ENCODE assay signal across 8 mouse cellular contexts in genomic region chr2:35265296-35265695, GRCm38 (mm10). TPM values are rescaled to one million over a fixed set of nuclear protein-coding genes. Genes with fewer than 3 reads are reported as not detected.
DNase-seq lines count a peak whose midpoint lies in the region; ATAC-seq and TF ChIP-seq lines count a peak whose summit lies in the region.

No protein-coding gene starts in this region.

- H3K4me3 ChIP-seq in bone marrow macrophage, adult 2 months (ENCODE audit: insufficient read depth, low read length): no peak overlapping the region
- H3K4me3 ChIP-seq in intestine, embryonic 14.5 days (ENCODE audit: low read depth, low read length): no peak overlapping the region
- H3K4me3 ChIP-seq in lung, embryonic 15.5 days: no peak overlapping the region

- no peaks in the 10 kb centered on the region for H3K27me3 ChIP-seq in intestine, embryonic 14.5 days (replicated peaks; ENCODE audit: control insufficient read depth, insufficient read depth, low read length)
- no peaks in the 10 kb centered on the region for H3K27me3 ChIP-seq in lung, embryonic 15.5 days

- DNase-seq in layer of hippocampus, postnatal 10 days (ENCODE audit: low spot score in 2 of 2): peak; percentile 28 to 42
- DNase-seq in layer of hippocampus, adult 8-10 months (ENCODE audit: low spot score in 2 of 2): no peak
- DNase-seq in gastrocnemius, postnatal 10 days: peak; percentile 40
- DNase-seq in intestine, embryonic 14.5 days (ENCODE audit: low spot score): peak; percentile 68
- peak; percentile 48 to 57 for DNase-seq in right cerebral cortex, adult 2 months (ENCODE audit: low spot score in 2 of 2)
- DNase-seq in urinary bladder, postnatal 10 days (ENCODE audit: low spot score): no peak

- no peaks in the 10 kb centered on the region for H3K36me3 ChIP-seq in intestine, embryonic 14.5 days (ENCODE audit: control insufficient read depth, insufficient read depth, low read length)
- H3K36me3 ChIP-seq in lung, embryonic 15.5 days: no peaks in the 10 kb centered on the region

- H3K4me1 ChIP-seq in bone marrow macrophage, adult 2 months (ENCODE audit: control insufficient read depth, insufficient read depth, low read length): peaks cover 45% of the 10 kb centered on the region
- peaks cover 51% of the 10 kb centered on the region for H3K4me1 ChIP-seq in intestine, embryonic 14.5 days (replicated peaks; ENCODE audit: control insufficient read depth, insufficient read depth, low read length)
- peaks cover 51% of the 10 kb centered on the region for H3K4me1 ChIP-seq in lung, embryonic 15.5 days

- 0 out of 2 replicates have a peak, but pooled peaks have one; percentile 29 for ATAC-seq in intestine, embryonic 14.5 days (replicated peaks; ENCODE audit: low FRiP score, low TSS enrichment, low read depth)
- peak; percentile 20; the same call in 1 of the 2 replicates for ATAC-seq in lung, embryonic 15.5 days (ENCODE audit: borderline replicate concordance, extremely low read depth, low FRiP score, low TSS enrichment)

- no peak overlapping the region for H3K4me2 ChIP-seq in intestine, embryonic 14.5 days (ENCODE audit: low read length)
- H3K4me2 ChIP-seq in lung, embryonic 15.5 days: no peak overlapping the region

- WGBS in intestine, embryonic 14.5 days: 34% methylated on average over 8 of the region's 8 CpGs
- WGBS in lung, embryonic 15.5 days: 32% methylated on average over 8 of the region's 8 CpGs

- H3K9ac ChIP-seq in intestine, embryonic 14.5 days (ENCODE audit: low read length): no peak overlapping the region
- no peak overlapping the region for H3K9ac ChIP-seq in lung, embryonic 15.5 days

- no peak overlapping the region for H3K27ac ChIP-seq in bone marrow macrophage, adult 2 months (ENCODE audit: insufficient read depth, low read depth, low read length)
- H3K27ac ChIP-seq in intestine, embryonic 14.5 days (ENCODE audit: low read depth): 0 out of 2 replicates have a peak overlapping the region, but pooled peaks have one; percentile 8
- H3K27ac ChIP-seq in lung, embryonic 15.5 days: peak overlapping the region; percentile 49

- TF ChIP-seq CTCF in bone marrow macrophage, adult 2 months (IDR thresholded peaks at IDR 0.05; ENCODE audit: low read depth, low read length): peak; percentile 11; the same call in 1 of the 2 replicates

- H3K9me3 ChIP-seq in intestine, embryonic 14.5 days (ENCODE audit: control insufficient read depth, low read length): no peaks in the 10 kb centered on the region
- no peaks in the 10 kb centered on the region for H3K9me3 ChIP-seq in lung, embryonic 15.5 days

- no peak for TF ChIP-seq POLR2A in bone marrow macrophage, adult 2 months (IDR thresholded peaks at IDR 0.05; ENCODE audit: borderline replicate concordance, low read depth, low read length)

RNA-seq across cellular contexts. Expression of gene Gsn, which starts 9.1 kb away (rescaled TPM):
- 10 to 100 TPM; 23.9 to 24.2 TPM for total RNA-seq in layer of hippocampus, postnatal 10 days (2021)
- 10 to 100 TPM; 41.3 to 77.4 (median 60.0) TPM for total RNA-seq in layer of hippocampus, adult 8-10 months (2022)
- 330 and 333 TPM in 2 replicates for polyA plus RNA-seq in bone marrow macrophage, adult 2 months (2012; ENCODE audit: insufficient read depth, insufficient read length, missing spikeins)
- 100 to 1,000 TPM; 209 to 218 TPM for total RNA-seq in gastrocnemius, postnatal 10 days (2021)
- 190 and 194 TPM in 2 replicates for polyA plus RNA-seq in intestine, embryonic 14.5 days (2014; fragmentation: Nextera tagmentation; extraction: Ambion mirVana)
- 170 and 187 TPM in 2 replicates for polyA plus RNA-seq in lung, embryonic 15.5 days (2015; fragmentation: Nextera tagmentation; extraction: Ambion mirVana)

Comparison
In these comparisons a context has a peak if more than half of its experiments do, and no peak if none do; other contexts are left out.
1. DNase-seq: peak in layer of hippocampus, postnatal 10 days (2 of 2), gastrocnemius, postnatal 10 days (single experiment), intestine, embryonic 14.5 days (single experiment) and right cerebral cortex, adult 2 months (2 of 2); none in layer of hippocampus, adult 8-10 months (0 of 2) and urinary bladder, postnatal 10 days (single experiment).